In the genomic region with DNA sequence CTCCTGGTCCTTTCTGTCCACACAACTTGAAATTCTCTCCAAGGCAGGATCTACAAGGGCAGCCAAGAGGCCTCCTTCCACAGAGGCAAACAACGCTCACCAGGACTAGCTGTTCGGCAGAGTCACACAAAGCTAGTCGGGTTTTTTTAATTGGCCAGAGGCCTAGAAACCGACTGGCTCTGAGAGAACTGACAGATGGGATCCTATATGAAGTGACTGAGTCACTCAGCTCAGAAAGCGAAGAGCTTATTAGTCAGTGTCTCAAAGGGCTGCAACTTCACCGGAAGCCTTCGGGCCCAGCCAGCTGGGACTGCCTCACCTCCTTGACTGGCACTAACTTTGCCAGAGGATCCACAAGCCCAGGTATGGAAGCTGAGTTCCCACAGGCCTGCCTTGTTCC, we compare ENCODE assay signal across 9 mouse cellular contexts. TPM values are rescaled to one million over a fixed set of nuclear protein-coding genes. Genes with fewer than 3 reads are reported as not detected.
A peak's percentile ranks its signal among the peaks of the same experiment; 100 is the strongest.
DNase-seq lines count a peak whose midpoint lies in the region; ATAC-seq and TF ChIP-seq lines count a peak whose summit lies in the region.
"Had no signal": no experiment of that assay in that cellular context is flagged by ENCODE, and none has a peak within 500 bp of the region (broad histone marks: within the 10 kb centered on the region; RNA-seq: fewer than 3 reads in every experiment).

No protein-coding gene starts in this region.

- no peak for TF ChIP-seq CTCF in thymus, adult 2 months (IDR thresholded peaks at IDR 0.05; ENCODE audit: borderline replicate concordance, control insufficient read depth, extremely low read depth, insufficient read depth, low read length, poor library complexity)

- no peak for ATAC-seq in forebrain, embryonic 12.5 days (ENCODE audit: low FRiP score)
- ATAC-seq in frontal cortex, adult (ENCODE audit: low TSS enrichment): peak; percentile 96
- no peak for ATAC-seq in midbrain, embryonic 13.5 days

- DNase-seq in forebrain, embryonic 10.5 days (ENCODE audit: extremely low spot score, low spot score): no peak
- DNase-seq in NIH3T3 (ENCODE audit: low read depth): peak; percentile 87
- no peak for DNase-seq in urinary bladder, postnatal 25 days (ENCODE audit: low spot score)
- no peak for DNase-seq in spleen, adult 18-20 months
- DNase-seq in thymus, adult 2 months: no peak

- WGBS in forebrain, embryonic 12.5 days: 67% methylated on average over 7 of the region's 7 CpGs
- WGBS in forebrain, embryonic 10.5 days: 79% methylated on average over 7 of the region's 7 CpGs
- 57% methylated on average over 7 of the region's 7 CpGs for WGBS in midbrain, embryonic 13.5 days
- 88% methylated on average over 7 of the region's 7 CpGs for WGBS in thymus, adult 2 months

- H3K4me3 ChIP-seq in forebrain, embryonic 12.5 days (replicated peaks): no peak overlapping the region
- no peak overlapping the region for H3K4me3 ChIP-seq in forebrain, embryonic 10.5 days
- H3K4me3 ChIP-seq in midbrain, embryonic 13.5 days (replicated peaks): no peak overlapping the region
- H3K4me3 ChIP-seq in thymus, adult 2 months (ENCODE audit: control insufficient read depth, insufficient read depth, low read length): no peak overlapping the region

- no peaks in the 10 kb centered on the region for H3K9me3 ChIP-seq in forebrain, embryonic 12.5 days
- H3K9me3 ChIP-seq in forebrain, embryonic 10.5 days: no peaks in the 10 kb centered on the region
- no peaks in the 10 kb centered on the region for H3K9me3 ChIP-seq in midbrain, embryonic 13.5 days

- no peaks in the 10 kb centered on the region for H3K36me3 ChIP-seq in forebrain, embryonic 12.5 days (replicated peaks)
- H3K36me3 ChIP-seq in forebrain, embryonic 10.5 days (replicated peaks): no peaks in the 10 kb centered on the region
- no peaks in the 10 kb centered on the region for H3K36me3 ChIP-seq in midbrain, embryonic 13.5 days
- no peaks in the 10 kb centered on the region for H3K36me3 ChIP-seq in thymus, adult 2 months (ENCODE audit: control insufficient read depth, insufficient read depth, low read length)

- peaks cover 31% of the 10 kb centered on the region for H3K4me1 ChIP-seq in forebrain, embryonic 12.5 days
- peaks cover 27% of the 10 kb centered on the region for H3K4me1 ChIP-seq in forebrain, embryonic 10.5 days
- H3K4me1 ChIP-seq in midbrain, embryonic 13.5 days (replicated peaks): peaks cover 31% of the 10 kb centered on the region
- H3K4me1 ChIP-seq in thymus, adult 2 months (replicated peaks; ENCODE audit: control insufficient read depth, insufficient read depth, low read length): 0 out of 2 replicates have a peak, but pooled peaks cover 4% of the 10 kb centered on the region

- H3K27me3 ChIP-seq in forebrain, embryonic 12.5 days: peaks cover 15% of the 10 kb centered on the region; the same call in 1 of the 2 replicates
- peaks cover 7% of the 10 kb centered on the region; the same call in 1 of the 2 replicates for H3K27me3 ChIP-seq in forebrain, embryonic 10.5 days (ENCODE audit: poor library complexity, severe bottlenecking)
- H3K27me3 ChIP-seq in midbrain, embryonic 13.5 days: no peaks in the 10 kb centered on the region
- H3K27me3 ChIP-seq in thymus, adult 2 months (ENCODE audit: control insufficient read depth, insufficient read depth, low read length): no peaks in the 10 kb centered on the region

- no peak for TF ChIP-seq POLR2A in thymus, adult 2 months (IDR thresholded peaks at IDR 0.05; ENCODE audit: control insufficient read depth, extremely low read depth, insufficient read depth, low read length, poor library complexity)

- peak overlapping the region; percentile 53 for H3K27ac ChIP-seq in forebrain, embryonic 12.5 days
- H3K27ac ChIP-seq in forebrain, embryonic 10.5 days: no peak overlapping the region
- peak overlapping the region; percentile 42 for H3K27ac ChIP-seq in midbrain, embryonic 13.5 days
- no peak overlapping the region for H3K27ac ChIP-seq in thymus, adult 2 months (ENCODE audit: control insufficient read depth, insufficient read depth, low read length)
- H3K27ac ChIP-seq: kidney, postnatal 0 days had no signal

- no peak overlapping the region for H3K9ac ChIP-seq in forebrain, embryonic 12.5 days
- H3K9ac ChIP-seq in midbrain, embryonic 13.5 days (replicated peaks): no peak overlapping the region

- H3K4me2 ChIP-seq in forebrain, embryonic 12.5 days: no peak overlapping the region
- H3K4me2 ChIP-seq in midbrain, embryonic 13.5 days (replicated peaks): no peak overlapping the region

RNA-seq across cellular contexts. Expression of gene Rapgef1, which starts 55.5 kb away (rescaled TPM):
- 22.3 and 24.0 TPM in 2 replicates for polyA plus RNA-seq in forebrain, embryonic 12.5 days (2016; fragmentation: Nextera tagmentation; extraction: Ambion mirVana)
- 15.9 and 17.2 TPM in 2 replicates for polyA plus RNA-seq in forebrain, embryonic 10.5 days (2016; fragmentation: Nextera tagmentation; extraction: Ambion mirVana)
- 16.7 and 19.8 TPM in 2 replicates for polyA plus RNA-seq in midbrain, embryonic 13.5 days (2015; fragmentation: Nextera tagmentation; extraction: Ambion mirVana)
- polyA plus RNA-seq in thymus, adult 2 months (2012; rRNA removed): 132 and 143 TPM in 2 replicates

Comparison
In these comparisons a context has a peak if more than half of its experiments do, and no peak if none do; other contexts are left out.
1. H3K27ac ChIP-seq: peak in forebrain, embryonic 12.5 days (single experiment) and midbrain, embryonic 13.5 days (single experiment); none in forebrain, embryonic 10.5 days (single experiment) and thymus, adult 2 months (single experiment).